Mouse (Mus musculus): ENCODE data around the gene Dock11. TPM values are rescaled to one million over a fixed set of nuclear protein-coding genes. Genes with fewer than 3 reads are reported as not detected.

Gene Dock11
- 1 to 10 TPM; 2.3 to 4.7 TPM for total RNA-seq (2021)
- long read RNA-seq, experiment 1 = 0 reads
- long read RNA-seq, experiment 2 = 0 reads

- intact Hi-C loops (cut with DNase I) = no loop called here
- Histone ChIP-seq H3K27ac (peak within 1 kb of the TSS; percentile 79), H3K4me3 (peak within 1 kb of the TSS; percentile 72)
- no peak for TF ChIP-seq CTCF (IDR thresholded peaks at IDR 0.05)
- peak; percentile 78 for DNase-seq
Observed at GRCm38 (mm10) chrX:35888087-35888895, at the start of gene Dock11. TSS of gene Dock11 (plus strand) at chrX:35888832.

- no peak overlapping the region for H3K4me3 ChIP-seq
- no peak overlapping the region for H3K27ac ChIP-seq
- no peak for DNase-seq
- TF ChIP-seq CTCF (IDR thresholded peaks at IDR 0.05) = peak; percentile 51
- intact Hi-C loops (cut with DNase I) = loop anchor here (5.0 kb wide), 1 partner anchor 118 kb away; no protein-coding TSS in a partner anchor
Observed at GRCm38 (mm10) chrX:35879703-35880102, 8.9 kb upstream of the Dock11 start.

- TF ChIP-seq CTCF (IDR thresholded peaks at IDR 0.05) = no peak
- DNase-seq = peak; percentile 30
- intact Hi-C loops (cut with DNase I) = no loop called here
- peak overlapping the region; percentile 72 for H3K4me3 ChIP-seq
- H3K27ac ChIP-seq = peak overlapping the region; percentile 79
Observed at GRCm38 (mm10) chrX:35888945-35889799, 540 bp downstream of the Dock11 start.

- DNase-seq = peak; percentile 28
- intact Hi-C loops (cut with DNase I) = no loop called here
- peak overlapping the region; percentile 72 for H3K4me3 ChIP-seq
- no peak for TF ChIP-seq CTCF (IDR thresholded peaks at IDR 0.05)
- peak overlapping the region; percentile 79 for H3K27ac ChIP-seq
Observed at GRCm38 (mm10) chrX:35889800-35890106, 1.1 kb downstream of the Dock11 start.

- intact Hi-C loops (cut with DNase I) = no loop called here
- no peak overlapping the region for H3K27ac ChIP-seq
- TF ChIP-seq CTCF (IDR thresholded peaks at IDR 0.05) = no peak
- no peak overlapping the region for H3K4me3 ChIP-seq
- no peak for DNase-seq
Observed at GRCm38 (mm10) chrX:35891534-35892125, 3.0 kb downstream of the Dock11 start.

- TF ChIP-seq CTCF (IDR thresholded peaks at IDR 0.05) = no peak
- no peak for DNase-seq
- no peak overlapping the region for H3K27ac ChIP-seq
- intact Hi-C loops (cut with DNase I) = no loop called here
- H3K4me3 ChIP-seq = no peak overlapping the region
Observed at GRCm38 (mm10) chrX:35892377-35892776, 3.7 kb downstream of the Dock11 start.

- TF ChIP-seq CTCF (IDR thresholded peaks at IDR 0.05) = no peak
- no peak overlapping the region for H3K27ac ChIP-seq
- no peak overlapping the region for H3K4me3 ChIP-seq
- intact Hi-C loops (cut with DNase I) = no loop called here
- DNase-seq = no peak
Observed at GRCm38 (mm10) chrX:35897648-35898500, 9.2 kb downstream of the Dock11 start.

GRCm38 (mm10) chrX:35898501-35898766, 9.8 kb downstream of the Dock11 start:
- TF ChIP-seq CTCF (IDR thresholded peaks at IDR 0.05) = no peak
- DNase-seq = no peak
- intact Hi-C loops (cut with DNase I) = no loop called here
- Histone ChIP-seq H3K27ac (no peak overlapping the region), H3K4me3 (no peak overlapping the region)

GRCm38 (mm10) chrX:35904352-35904751, 15.7 kb downstream of the Dock11 start:
- no peak for DNase-seq
- Histone ChIP-seq H3K27ac (peak overlapping the region; percentile 1), H3K4me3 (peak overlapping the region; percentile 32)
- TF ChIP-seq CTCF (IDR thresholded peaks at IDR 0.05) = no peak
- intact Hi-C loops (cut with DNase I) = no loop called here

- no peak for TF ChIP-seq CTCF (IDR thresholded peaks at IDR 0.05)
Observed at GRCm38 (mm10) chrX:35906696-35907330, 18.2 kb downstream of the Dock11 start.

GRCm38 (mm10) chrX:35919558-35919957, 30.9 kb downstream of the Dock11 start:
- no peak for TF ChIP-seq CTCF (IDR thresholded peaks at IDR 0.05)
- intact Hi-C loops (cut with DNase I) = no loop called here

More at GRCm38 (mm10) chrX:35906696-35907330, 18.2 kb downstream of the Dock11 start:
- intact Hi-C loops (cut with DNase I) = no loop called here
- no peak overlapping the region for H3K4me3 ChIP-seq
- DNase-seq = peak; percentile 40
- H3K27ac ChIP-seq = peak overlapping the region; percentile 70

More at GRCm38 (mm10) chrX:35919558-35919957, 30.9 kb downstream of the Dock11 start:
- peak overlapping the region; percentile 50 for H3K27ac ChIP-seq
- no peak overlapping the region for H3K4me3 ChIP-seq
- DNase-seq = no peak

Data from gastrocnemius, adult 2 months (tissue).